Mouse (Mus musculus): ENCODE results near the gene Slco2b1.

Slco2b1 gene

GRCm38 (mm10) chr7:99648623-99649022 lies 62.5 kb downstream of the Slco2b1 start:
- no peak for DNase-seq (ENCODE audit: low spot score)

- no peak for DNase-seq (ENCODE audit: low spot score)
Measured at GRCm38 (mm10) chr7:99644701-99645100, 66.4 kb downstream of the Slco2b1 start.

GRCm38 (mm10) chr7:99642078-99642477 lies 69.1 kb downstream of the Slco2b1 start:
- DNase-seq (ENCODE audit: low spot score), result no peak

- no peak for DNase-seq (ENCODE audit: low spot score)
Measured at GRCm38 (mm10) chr7:99641245-99641644, 69.9 kb downstream of the Slco2b1 start.

GRCm38 (mm10) chr7:99633966-99634665 lies 77.0 kb downstream of the Slco2b1 start:
- DNase-seq (ENCODE audit: low spot score), result no peak

- DNase-seq (ENCODE audit: low spot score), result no peak
Measured at GRCm38 (mm10) chr7:99632286-99632685, 78.9 kb downstream of the Slco2b1 start.

GRCm38 (mm10) chr7:99627366-99627765 lies 83.8 kb downstream of the Slco2b1 start:
- no peak for DNase-seq (ENCODE audit: low spot score)

GRCm38 (mm10) chr7:99626376-99627270 lies 84.5 kb downstream of the Slco2b1 start, which contains the start of gene Tpbgl:
Gene Tpbgl, minus strand, starts transcription at chr7:99627103.
- peak; percentile 22 for DNase-seq (ENCODE audit: low spot score)

GRCm38 (mm10) chr7:99625722-99626375 lies 85.3 kb downstream of the Slco2b1 start:
- DNase-seq (ENCODE audit: low spot score), result peak; percentile 86

GRCm38 (mm10) chr7:99618860-99619259 lies 92.3 kb downstream of the Slco2b1 start:
- peak; percentile 31 for DNase-seq (ENCODE audit: low spot score)

- DNase-seq (ENCODE audit: low spot score), result no peak
Measured at GRCm38 (mm10) chr7:99618264-99618663, 92.9 kb downstream of the Slco2b1 start.
